Mouse (Mus musculus) erythroid progenitor cell, adult 5-6 weeks (primary cell): Measurements from ENCODE around the gene Fnip2. TPM values are rescaled to one million over a fixed set of nuclear protein-coding genes. Genes with fewer than 3 reads are reported as not detected.
"Not testable (repeated sequence)": the region's sequence is repeated elsewhere in the genome, so short reads cannot be mapped to it uniquely, and the experiment has no call there.

Source experiments
- ATAC-seq: replicated peaks from 2 replicates; pipeline ENCODE4 v1.8.0; 2016; ENCODE audit warnings: moderate number of reproducible peaks, mild to moderate bottlenecking, moderate TSS enrichment, inconsistent platforms; ENCODE audit not compliant: poor library complexity, low FRiP score, severe bottlenecking
- total RNA-seq, 2 experiments: library from RNA; stranded (forward) in 1 of 2; stranded (reverse) in 1 of 2; fragments of 150-400 nt in 1 of 2; fragments of 186-747, 209-891 nt in 1 of 2; gene quantifications; 2 replicates each; pipeline versions ENCODE4 v1.2.3 to v1.2.4; 2015 to 2017; ENCODE audit warnings: low replicate concordance in 2 of 2

Gene Fnip2
- total RNA-seq, 2 experiments from 2014 or later: 85.6 to 101 TPM

DNA sequence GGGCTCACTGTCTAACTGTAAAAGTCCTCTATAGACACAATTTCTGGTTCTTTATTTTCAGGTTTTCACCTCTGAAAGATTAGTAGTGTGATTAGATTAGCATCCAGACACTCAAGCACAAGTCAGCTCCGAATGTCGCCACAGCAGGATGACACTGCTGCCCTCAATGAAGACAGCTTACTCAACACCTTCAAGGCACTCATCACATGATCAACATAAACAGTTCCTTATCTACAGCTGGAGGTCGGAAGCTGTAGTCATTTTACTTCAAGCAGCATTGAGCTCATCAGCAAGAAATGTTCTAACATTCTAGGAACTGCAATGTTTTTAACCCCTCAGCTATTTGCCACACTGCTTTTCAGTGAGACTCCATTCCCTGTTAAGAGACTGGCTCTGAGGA is 76.0 kb downstream of the Fnip2 start:
- ATAC-seq: no peak

DNA sequence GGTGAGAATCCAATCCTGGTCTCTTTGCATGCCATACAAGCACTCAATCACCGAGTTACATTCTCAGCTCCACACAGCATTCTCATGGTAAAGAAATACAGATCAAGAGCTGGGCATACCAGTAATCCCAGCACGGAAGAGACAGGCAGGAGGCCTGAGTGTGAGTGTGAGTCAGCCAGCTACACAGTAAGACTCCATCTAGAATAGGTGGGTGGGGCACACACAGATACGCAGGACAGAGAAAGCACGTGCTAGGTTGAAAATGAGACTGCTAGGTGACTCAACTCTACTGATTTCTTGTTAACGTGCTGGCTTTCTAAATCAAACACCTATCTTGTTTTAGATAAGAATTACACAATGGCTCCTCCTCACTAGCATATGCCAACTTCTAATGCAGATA is 77.5 kb downstream of the Fnip2 start:
- no peak for ATAC-seq

- ATAC-seq: no peak
Observed at GRCm38 (mm10) chr3:79488025-79488424, 79.6 kb downstream of the Fnip2 start.

GRCm38 (mm10) chr3:79484286-79485063 is 83.1 kb downstream of the Fnip2 start:
- no peak for ATAC-seq

GRCm38 (mm10) chr3:79478880-79479279 is 88.7 kb downstream of the Fnip2 start:
- no peak for ATAC-seq

DNA sequence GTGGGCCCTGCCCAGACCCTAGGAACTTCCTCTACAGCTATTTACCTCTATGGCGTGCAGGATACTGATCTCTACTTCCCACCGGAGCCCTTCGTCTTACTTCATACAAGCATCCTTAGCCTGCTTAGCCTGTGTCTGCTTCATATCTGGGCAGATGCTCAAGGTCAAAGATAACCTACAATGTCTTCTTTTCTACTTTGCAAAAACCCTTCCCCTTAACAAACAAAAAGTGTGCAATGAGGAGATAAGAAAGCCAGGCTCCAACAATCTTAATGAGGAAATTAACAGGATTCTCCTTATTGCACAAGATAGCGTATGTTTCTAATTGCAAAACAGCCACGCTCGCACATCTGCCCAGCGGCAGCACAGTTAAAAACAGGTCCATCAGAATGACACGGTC is 89.2 kb downstream of the Fnip2 start:
- no peak for ATAC-seq

- ATAC-seq: no peak
Observed at GRCm38 (mm10) chr3:79475980-79476379, 91.6 kb downstream of the Fnip2 start.

DNA sequence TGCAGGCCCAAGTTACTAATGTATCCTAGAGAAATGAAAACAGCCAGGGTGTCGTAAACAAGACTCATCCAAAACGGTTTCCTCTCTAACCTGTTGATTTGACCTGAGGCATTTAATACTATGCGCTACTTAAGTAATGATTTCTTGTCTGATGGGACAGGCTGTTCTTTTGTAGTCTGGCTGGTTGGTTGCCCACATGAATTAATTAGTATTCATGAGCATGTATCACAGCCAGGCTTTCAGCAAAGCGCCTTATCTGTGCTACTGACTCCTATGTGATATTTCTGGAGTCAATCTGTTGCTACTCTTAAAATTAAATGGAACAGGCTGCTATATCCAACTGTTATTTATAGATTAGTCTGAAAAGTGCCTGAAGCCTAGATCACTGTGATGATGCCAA is 92.7 kb downstream of the Fnip2 start:
- no peak for ATAC-seq

- ATAC-seq: no peak
Observed at GRCm38 (mm10) chr3:79472362-79472761, 95.2 kb downstream of the Fnip2 start.

DNA sequence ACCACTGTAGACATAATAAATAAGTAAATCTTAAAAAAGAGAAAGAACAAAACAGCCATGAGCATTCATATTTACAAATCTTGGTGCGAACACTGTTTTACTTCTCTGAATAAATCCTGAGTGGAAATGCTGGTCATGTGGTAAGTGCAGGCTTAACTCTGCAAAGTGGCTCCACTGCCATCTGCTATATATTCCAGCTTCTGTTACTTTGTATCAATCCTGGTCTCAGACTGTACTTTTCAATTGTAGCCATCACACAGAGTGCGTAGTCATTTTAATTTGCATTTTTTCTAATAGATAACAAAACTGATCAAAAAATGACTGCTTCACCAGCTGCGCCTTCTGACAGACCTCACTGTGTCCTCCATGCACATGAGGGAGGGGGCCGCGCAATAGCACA is 98.2 kb downstream of the Fnip2 start:
- no peak for ATAC-seq

DNA sequence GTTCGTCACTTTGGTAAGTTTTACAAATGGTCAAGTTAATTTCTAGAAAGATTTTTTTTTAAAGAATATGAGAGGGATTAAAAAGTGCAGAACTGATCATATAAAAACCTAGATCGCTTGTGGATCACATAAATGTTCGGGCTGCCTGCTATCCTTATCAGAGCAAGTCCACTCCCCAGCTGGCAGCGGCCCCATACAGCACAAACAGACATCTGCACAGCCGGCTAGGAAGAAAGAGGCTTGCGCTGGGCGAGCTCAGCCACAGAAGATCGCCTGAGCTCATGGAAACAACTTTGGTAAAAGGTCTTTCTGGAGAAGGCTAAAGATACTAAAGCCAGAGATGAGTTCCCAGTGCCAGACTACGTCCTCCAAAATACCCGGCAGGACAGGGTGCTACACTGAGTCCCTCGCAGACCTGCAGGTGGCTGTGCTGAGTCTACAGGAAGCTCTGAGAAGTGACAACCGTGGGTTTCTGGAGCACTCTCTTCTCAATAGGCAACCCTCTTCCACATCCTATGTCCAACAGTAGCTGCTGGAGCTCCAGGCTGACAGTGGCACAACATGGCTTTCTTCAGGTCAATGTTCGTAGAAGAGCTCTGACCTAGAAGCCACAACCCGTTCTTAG is 108.8 kb downstream of the Fnip2 start:
- ATAC-seq: no peak

- no peak for ATAC-seq
Observed at GRCm38 (mm10) chr3:79455761-79456160, 111.8 kb downstream of the Fnip2 start.

DNA sequence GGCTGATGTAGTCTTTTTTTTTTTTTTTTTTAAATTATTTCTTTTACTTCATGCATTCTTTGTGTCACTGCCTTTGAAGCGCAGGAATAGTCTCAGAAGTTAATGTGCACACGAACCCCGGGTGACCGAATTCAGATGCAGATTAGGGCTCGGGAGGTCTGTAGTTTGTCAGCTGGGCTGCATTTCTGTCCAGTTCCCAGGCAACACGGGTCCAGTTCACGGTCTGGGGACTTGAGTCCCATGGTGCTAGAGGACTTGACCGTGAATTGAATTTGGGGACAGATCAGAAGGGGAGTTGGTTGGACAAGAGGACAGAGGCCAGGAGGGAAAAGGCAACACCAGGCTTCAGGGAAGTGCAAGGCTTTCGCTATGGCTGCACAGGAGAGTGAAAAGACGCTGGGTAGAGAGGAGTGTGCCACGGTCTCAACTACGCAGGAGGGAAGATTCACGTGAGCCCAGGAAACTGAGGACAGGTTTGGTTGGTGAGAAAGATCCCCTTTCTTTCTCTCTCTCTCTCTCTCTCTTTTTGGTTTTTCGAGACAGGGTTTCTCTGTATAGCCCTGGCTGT is 114.8 kb downstream of the Fnip2 start:
- ATAC-seq: no peak

DNA sequence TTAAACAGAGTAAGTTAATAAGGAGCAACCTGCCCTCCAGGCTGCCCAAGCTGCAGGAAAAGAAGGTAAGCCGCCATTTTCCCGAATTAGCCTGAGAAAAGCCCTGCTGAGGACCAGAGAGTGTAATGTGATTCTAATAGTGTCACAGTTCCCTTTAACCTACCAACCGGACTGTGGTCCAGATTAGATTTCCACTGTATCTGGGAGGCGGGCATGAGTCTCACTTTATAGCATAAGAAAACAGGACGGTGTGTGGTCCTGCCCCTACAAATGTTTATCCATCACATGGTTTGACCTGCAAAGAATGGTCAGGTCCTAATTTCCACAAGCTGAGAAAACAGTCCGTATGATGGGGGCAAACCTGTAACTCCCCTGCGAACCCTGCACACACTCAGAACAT is 118.2 kb downstream of the Fnip2 start:
- no peak for ATAC-seq

GRCm38 (mm10) chr3:79448421-79448820 is 119.2 kb downstream of the Fnip2 start:
- ATAC-seq: no peak

DNA sequence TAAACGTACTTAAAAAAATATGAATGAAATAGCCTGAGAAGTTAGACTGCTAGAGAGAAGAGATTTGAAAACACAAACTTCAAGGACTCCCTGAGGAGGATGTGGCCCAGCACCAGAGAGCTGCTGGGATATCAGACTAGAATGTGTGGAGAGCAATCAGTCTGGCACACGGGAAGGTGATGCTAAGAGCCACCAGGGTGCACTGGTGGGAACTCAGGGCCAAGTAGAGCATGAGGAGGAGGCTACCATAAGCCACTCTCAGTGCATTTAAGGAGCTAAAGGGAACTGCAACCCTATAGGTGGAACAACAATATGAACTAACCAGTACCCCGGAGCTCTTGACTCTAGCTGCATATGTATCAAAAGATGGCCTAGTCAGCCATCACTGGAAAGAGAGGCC is 120.9 kb downstream of the Fnip2 start:
- not testable (repeated sequence) for ATAC-seq

DNA sequence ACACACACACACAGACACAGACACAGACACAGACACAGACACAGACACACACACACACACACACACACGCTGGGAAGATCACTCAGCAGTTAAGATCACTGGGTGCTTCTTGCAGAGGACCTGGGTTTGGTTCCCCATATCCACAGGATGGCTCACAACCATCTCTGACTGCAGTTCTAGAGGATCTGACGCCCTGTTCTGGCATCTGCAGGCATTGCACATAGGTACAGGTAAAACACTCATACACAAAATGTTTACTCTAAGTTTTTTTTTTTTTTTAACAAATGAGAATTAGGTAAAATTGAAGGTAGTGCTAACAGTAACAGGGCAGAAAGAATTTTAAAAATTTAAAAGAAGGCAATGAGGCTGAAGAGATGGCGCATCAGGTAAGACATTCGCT is 121.5 kb downstream of the Fnip2 start:
- no peak for ATAC-seq

- ATAC-seq: no peak
Observed at GRCm38 (mm10) chr3:79445041-79445440, 122.6 kb downstream of the Fnip2 start.

GRCm38 (mm10) chr3:79443850-79444249 is 123.7 kb downstream of the Fnip2 start:
- ATAC-seq: no peak

DNA sequence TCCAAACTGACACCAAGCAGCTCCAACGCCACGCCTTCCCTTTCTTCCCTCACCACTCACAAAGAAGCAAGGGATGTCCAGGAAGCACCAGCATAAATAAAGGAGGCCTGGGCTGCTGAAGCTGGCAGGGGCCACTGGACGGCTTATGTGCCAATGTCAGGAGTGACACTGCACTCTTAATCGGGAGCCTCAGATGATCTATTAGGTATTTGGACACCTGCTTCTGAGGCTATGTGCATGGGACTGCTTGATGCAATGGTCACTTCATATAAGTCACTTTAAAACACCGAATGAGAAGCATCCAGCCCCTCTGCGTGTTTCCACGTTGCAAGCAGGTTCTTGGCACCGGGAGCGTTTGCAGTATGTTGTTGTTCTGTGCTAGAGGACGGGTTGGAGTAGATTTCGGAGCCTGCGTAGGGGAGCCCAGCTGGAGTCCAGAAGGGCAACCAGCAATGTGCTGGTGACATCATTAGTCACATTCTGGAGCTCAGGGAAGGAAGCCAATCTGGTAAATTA is 126.6 kb downstream of the Fnip2 start:
- ATAC-seq: no peak

GRCm38 (mm10) chr3:79438276-79438675 is 129.3 kb downstream of the Fnip2 start:
- no peak for ATAC-seq
